Mouse (Mus musculus) olfactory bulb, adult 2 months (tissue): Measurements from ENCODE around the gene Swsap1. TPM values are rescaled to one million over a fixed set of nuclear protein-coding genes. Genes with fewer than 3 reads are reported as not detected.

Experiments used
- H3K27ac ChIP-seq: fragments of 200-500 bp; 2 replicates; pipeline ENCODE4 v1.5.1; 2012; ENCODE audit warnings: low read depth, low read length; ENCODE audit not compliant: insufficient read depth
- H3K4me1 ChIP-seq: fragments of 200-500 bp; 2 replicates; pipeline ENCODE4 v1.6.1; 2012; ENCODE audit warnings: low read length; ENCODE audit not compliant: control insufficient read depth, insufficient read depth
- H3K4me3 ChIP-seq: fragments of 200-500 bp; 2 replicates; pipeline ENCODE4 v1.5.1; 2012; ENCODE audit warnings: mild to moderate bottlenecking, low read depth, low read length, moderate library complexity; ENCODE audit not compliant: insufficient read depth
- CTCF ChIP-seq: fragments of 200-500 bp; IDR thresholded peaks from 2 replicates; pipeline ENCODE4 v1.5.1; 2012; ENCODE audit warnings: low read depth, mild to moderate bottlenecking, low read length, moderate library complexity; ENCODE audit not compliant: insufficient read depth
- POLR2A ChIP-seq: fragments of 200-500 bp; IDR thresholded peaks from 2 replicates; pipeline ENCODE4 v1.6.1; 2012; ENCODE audit warnings: mild to moderate bottlenecking, low read depth, low read length, moderate library complexity; ENCODE audit not compliant: insufficient read depth
- WGBS: fragments of 180-500 bp; shearing (Covaris S2); methylation state at CpG from one replicate; pipeline ENCODE4 v1.1.7; 2018; 5-methylcytosine and 5-hydroxymethylcytosine counted together
- polyA plus RNA-seq: library from polyadenylated mRNA; stranded (reverse); fragments of >200 nt; gene quantifications from 2 replicates; pipeline ENCODE4 v1.2.4, GENCODE M21; 2012; ENCODE audit warnings: low replicate concordance; ENCODE audit not compliant: missing spikeins, insufficient read depth, insufficient read length

The Swsap1 gene
- polyA plus RNA-seq, 1 experiment = not detected

DNA sequence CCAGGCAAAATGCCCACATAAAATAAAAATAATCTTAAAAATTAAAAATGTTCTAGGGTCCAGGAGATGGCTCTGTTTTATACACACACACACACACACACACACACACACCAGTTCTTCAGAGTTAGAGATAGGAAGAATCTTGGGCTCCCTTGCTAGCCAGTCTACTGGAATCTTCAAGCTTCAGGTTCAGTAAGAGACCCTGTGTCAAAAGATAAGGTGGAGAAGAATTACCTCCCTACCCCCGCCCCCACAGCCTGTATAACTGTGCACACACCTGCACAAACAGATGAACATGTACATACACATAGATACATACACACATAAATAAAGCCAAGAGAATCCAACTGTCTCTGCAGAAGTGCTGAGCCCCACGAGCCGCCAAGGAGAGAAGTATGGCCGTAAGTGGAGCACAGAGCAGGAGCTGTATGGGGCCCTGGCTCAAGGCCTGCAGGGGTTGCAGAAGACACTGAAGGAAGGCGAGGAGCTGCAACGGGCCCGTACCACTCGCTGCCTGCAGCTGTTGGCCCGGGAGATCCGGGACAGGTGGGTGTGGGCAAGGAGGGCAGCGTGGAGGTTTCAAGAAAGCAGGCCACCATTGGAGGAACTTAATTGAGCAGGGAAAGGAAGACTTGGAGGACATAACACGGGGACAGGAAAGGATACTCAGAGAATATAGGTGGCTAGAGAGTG is 23.0 kb upstream of the Swsap1 start:
- no peak for TF ChIP-seq POLR2A
- TF ChIP-seq CTCF = no peak
- Histone ChIP-seq H3K27ac (no peak overlapping the region), H3K4me3 (no peak overlapping the region), H3K4me1 (peaks cover 3% of the 10 kb centered on the region; the same call in 1 of the 2 replicates)
- 65% methylated on average over 12 of the region's 12 CpGs for WGBS

DNA sequence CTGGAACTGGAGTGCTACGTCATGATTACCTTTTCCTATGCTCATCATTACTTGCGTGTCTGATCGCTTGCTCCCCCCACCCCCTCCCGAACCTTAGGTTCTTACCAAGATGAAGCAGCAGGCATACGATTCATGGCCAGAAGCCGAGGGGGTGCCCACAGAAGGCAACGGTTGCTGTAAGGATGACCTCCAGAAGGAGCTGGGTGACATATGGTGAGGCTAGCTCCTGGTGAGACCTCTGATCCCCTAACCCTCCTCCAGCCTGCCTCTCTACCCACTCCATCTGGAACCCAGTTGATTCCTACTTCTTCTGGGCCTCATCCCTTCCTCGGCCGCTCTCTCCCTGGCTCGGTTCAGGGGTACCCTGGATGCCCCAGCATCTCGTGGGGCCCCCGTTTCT is 21.5 kb upstream of the Swsap1 start:
- 92% methylated on average over 12 of the region's 12 CpGs for WGBS
- Histone ChIP-seq H3K4me3 (no peak overlapping the region), H3K27ac (no peak overlapping the region), H3K4me1 (peaks cover 12% of the 10 kb centered on the region)
- no peak for TF ChIP-seq POLR2A
- TF ChIP-seq CTCF = no peak

DNA sequence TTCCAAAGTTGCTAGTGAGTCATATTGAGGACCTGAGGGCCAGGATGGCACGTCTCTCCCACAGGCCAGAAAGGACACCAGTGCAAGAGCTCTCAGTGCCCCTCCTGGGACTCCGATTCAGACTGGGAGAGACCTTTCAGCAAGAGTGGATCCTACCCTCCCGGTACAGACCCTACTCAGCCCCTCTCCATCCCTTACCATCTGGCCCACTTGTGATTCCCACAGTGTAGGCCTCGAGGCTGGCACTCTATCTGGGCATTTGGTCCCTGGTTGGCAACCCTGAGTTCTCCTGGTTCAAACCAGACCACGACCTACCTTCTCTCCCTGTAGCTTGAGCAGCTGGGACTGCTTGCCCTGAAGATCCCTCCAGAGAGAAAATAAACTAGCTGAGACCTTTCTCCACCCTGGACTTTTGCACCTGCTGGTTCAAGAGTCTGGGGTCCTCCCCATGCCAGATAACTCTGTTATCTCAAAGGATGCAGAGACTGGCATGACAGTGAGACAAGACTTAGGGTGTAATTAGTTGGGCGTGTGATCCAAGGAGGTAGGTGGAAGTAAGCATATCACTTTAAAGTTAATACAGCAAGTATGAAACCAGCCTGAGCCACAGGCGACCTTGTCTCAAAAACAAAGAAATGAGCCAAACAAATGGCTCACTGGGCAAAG is 20.0 kb upstream of the Swsap1 start:
- Histone ChIP-seq H3K4me3 (no peak overlapping the region), H3K27ac (no peak overlapping the region), H3K4me1 (peaks cover 16% of the 10 kb centered on the region)
- TF ChIP-seq CTCF (no peak), POLR2A (no peak)
- 84% methylated on average over 7 of the region's 7 CpGs for WGBS

DNA sequence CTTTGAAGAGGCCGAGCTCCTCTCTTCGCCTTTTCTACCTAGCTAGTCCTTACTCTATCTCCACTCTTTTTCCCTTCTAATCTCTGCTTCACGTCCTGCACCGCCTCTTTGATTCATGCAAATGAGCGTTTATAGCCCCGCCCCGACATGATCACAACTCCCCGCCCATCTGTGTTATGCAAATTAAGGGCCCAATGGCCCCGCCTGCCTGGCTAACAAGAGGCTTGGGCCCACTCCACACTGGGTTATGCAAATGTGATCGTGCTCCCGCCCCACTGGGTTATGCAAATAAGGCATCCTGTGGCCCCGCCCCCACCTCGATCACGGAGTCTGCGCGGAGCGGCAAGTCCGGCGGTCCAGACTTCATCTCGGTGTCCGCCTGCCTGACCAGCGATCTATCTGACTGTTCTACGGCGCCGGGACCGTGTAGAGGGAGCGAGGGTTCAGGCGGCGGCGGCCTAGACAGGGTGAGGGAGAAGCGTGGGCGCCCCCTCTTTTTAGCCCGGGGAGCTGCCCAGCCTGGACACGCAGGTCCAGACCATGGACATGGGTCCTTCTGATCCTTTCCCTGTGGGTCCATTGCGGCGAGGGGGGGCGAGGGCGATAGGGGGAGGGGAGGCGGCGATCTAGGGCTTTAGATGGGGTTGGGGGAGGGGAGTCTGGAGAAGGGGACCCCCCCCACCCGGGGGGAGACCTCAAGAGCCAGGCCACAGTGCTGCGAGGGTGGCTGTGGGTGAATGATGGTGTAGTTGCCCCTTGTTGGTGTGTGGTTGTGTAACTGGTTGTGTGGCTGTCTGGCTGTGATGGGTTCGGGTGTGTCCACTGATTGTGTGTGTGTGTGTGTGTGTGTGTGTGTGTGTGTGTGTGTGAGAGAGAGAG is 18.6 kb upstream of the Swsap1 start, which contains the start of gene Plppr2:
Gene Plppr2 (plus strand): TSS at position 342 of the 879 bp plus-strand sequence.
- TF ChIP-seq POLR2A (peak; percentile 46), CTCF (no peak)
- WGBS = under 1% methylated on average over 43 of the region's 43 CpGs
- Histone ChIP-seq H3K4me3 (peak within 1 kb of the TSS; percentile 87), H3K4me1 (peaks cover 16% of the 10 kb centered on the region), H3K27ac (peak within 1 kb of the TSS; percentile 18; the same call in 1 of the 2 replicates)

DNA sequence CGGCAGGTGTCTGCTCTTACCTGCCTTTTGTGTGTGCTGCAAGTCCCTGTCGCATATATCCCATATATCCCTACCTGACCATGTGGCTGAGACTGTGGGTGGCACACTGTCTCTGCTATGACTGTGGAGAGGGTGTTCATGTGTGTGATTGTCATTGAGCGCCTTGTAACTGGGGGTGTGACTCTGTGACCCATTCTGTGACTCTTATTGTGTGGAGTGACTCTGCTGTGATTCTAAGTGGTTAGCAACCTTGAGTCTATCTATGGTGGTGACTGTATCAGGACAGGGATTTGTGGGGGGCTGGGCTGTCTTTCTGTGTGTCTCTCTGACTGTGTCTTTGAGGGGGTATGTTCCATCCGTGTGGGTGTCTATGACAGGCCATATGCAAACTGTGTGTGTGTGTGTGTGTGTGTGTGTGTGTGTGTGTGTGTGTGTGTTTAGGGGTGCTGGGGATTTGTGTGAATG is 17.8 kb upstream of the Swsap1 start:
- 29% methylated on average over 4 of the region's 4 CpGs for WGBS
- TF ChIP-seq CTCF = no peak
- no peak for TF ChIP-seq POLR2A

DNA sequence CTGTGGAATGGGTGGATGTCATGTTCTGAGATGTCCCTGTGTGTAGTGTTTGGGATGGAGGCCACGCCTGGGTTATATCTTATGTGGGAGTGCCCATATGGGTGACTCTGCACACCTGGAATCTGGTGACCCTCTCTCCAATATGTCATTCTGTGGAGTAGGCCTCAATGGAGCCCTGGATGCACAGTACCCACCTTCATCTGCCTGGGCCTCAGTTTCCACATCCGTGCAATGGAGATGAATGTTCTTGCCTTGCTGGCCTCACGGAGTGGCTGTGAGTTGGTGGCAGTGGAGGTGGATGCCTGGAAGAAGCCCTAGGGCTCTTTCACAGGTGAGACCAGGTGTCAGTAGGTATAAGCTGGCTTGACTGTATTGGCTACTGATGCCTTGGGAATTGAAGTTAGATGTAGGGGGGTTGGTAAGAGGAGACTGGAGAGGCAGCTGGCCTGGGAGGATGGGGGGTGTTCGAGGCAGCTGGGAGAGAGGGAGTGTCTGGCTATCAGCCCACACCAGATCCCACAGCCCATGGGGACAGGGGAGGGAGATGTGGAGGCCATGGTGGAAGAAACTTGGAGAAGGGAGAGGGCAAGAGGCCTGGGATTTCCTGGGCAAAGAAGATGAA is 17.2 kb upstream of the Swsap1 start:
- 53% methylated on average over 4 of the region's 4 CpGs for WGBS
- no peak for TF ChIP-seq CTCF
- no peak for TF ChIP-seq POLR2A
- peaks cover 13% of the 10 kb centered on the region for H3K4me1 ChIP-seq

More for the DNA sequence above, 17.8 kb upstream of the Swsap1 start:
- Histone ChIP-seq H3K4me3 (peak overlapping the region; percentile 87), H3K27ac (no peak overlapping the region), H3K4me1 (peaks cover 16% of the 10 kb centered on the region)

DNA sequence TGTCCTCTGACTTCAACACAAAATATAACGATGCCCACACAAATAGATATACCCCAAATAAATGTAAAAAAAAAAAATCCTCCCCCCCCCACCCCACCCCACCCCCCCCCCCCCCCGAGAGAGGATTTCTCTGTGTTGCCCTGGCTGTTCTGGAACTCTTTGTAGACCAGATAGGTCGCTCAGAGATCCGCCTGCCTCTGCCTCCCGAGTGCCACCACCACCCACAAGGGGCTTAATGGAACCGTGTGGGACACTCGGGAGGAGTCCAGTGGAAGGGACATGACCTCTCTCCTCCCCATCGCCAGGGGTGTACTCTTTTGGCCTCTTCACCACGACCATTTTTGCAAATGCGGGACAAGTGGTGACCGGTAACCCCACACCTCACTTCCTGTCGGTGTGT is 12.5 kb upstream of the Swsap1 start:
- TF ChIP-seq CTCF (no peak), POLR2A (no peak)
- peaks cover 35% of the 10 kb centered on the region for H3K4me1 ChIP-seq
- WGBS = 84% methylated on average over 11 of the region's 12 CpGs
- no peak overlapping the region for H3K4me3 ChIP-seq
- H3K27ac ChIP-seq = no peak overlapping the region

More for the DNA sequence above, 17.2 kb upstream of the Swsap1 start:
- Histone ChIP-seq H3K4me3 (peak overlapping the region; percentile 87; the same call in 1 of the 2 replicates), H3K27ac (no peak overlapping the region)

DNA sequence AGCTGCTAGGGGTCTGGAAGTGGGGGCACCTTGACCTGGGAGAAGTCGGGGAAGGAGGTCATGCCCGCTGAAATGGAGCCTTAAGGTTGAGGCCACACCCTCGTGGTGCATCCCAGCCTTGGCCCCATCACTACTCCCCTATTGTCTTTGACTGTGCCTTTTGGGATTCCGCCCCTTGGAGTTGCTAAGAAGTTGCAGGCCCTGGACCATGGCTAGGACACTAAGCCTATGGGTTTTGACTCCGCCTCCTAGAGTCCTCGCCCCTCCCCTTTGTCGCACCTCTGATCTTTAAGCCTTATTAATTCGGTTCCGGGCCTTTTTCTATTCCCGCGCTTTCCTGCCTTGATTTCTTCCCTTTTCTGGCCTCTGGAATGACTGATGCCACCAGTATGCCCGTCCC is 11.9 kb upstream of the Swsap1 start:
- H3K4me3 ChIP-seq = no peak overlapping the region
- 67% methylated on average over 12 of the region's 12 CpGs for WGBS
- H3K4me1 ChIP-seq = peaks cover 34% of the 10 kb centered on the region
- TF ChIP-seq POLR2A (no peak), CTCF (no peak)
- H3K27ac ChIP-seq = no peak overlapping the region

DNA sequence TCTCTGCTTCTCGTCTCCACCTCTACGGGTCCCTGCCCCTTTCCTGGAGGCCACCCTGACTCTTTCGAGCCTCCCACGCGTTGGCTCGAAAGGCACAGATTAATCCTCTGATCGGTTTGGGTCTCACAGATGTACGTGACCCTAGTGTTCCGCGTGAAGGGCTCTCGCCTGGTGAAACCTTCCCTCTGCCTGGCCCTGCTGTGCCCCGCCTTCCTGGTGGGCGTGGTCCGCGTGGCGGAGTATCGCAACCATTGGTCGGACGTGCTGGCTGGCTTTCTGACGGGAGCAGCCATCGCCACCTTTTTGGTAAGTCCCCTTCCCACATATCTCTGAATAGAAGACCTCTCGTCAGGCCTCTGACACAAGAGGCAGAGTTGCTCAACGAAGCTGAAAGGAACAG is 11.3 kb upstream of the Swsap1 start:
- H3K27ac ChIP-seq = no peak overlapping the region
- no peak overlapping the region for H3K4me3 ChIP-seq
- TF ChIP-seq POLR2A (no peak), CTCF (no peak)
- H3K4me1 ChIP-seq = peaks cover 32% of the 10 kb centered on the region
- 33% methylated on average over 23 of the region's 23 CpGs for WGBS
